Mouse (Mus musculus) ES-E14 (cell line): ENCODE measurements around the gene Unc13b. TPM values are rescaled to one million over a fixed set of nuclear protein-coding genes. Genes with fewer than 3 reads are reported as not detected.

Experiments
- DNase-seq: peaks from one replicate; pipeline ENCODE4 v3.0.0-alpha.2; 2013; ENCODE audit warnings: low read depth, low spot score
- H3K27ac ChIP-seq: 2 replicates; pipeline ENCODE4 v1.5.1; 2012; ENCODE audit warnings: low read depth, mild to moderate bottlenecking, low read length, moderate library complexity, mixed read lengths; ENCODE audit not compliant: poor library complexity, insufficient read depth, severe bottlenecking
- H3K36me3 ChIP-seq: 2 replicates; pipeline ENCODE4 v1.6.1; 2012; ENCODE audit warnings: mild to moderate bottlenecking, low read length, moderate library complexity, mixed read lengths; ENCODE audit not compliant: control insufficient read depth, poor library complexity, insufficient read depth, severe bottlenecking
- H3K4me1 ChIP-seq, 2 experiments: fragments of 150-350 bp in 1 of 2; sonication (generic) in 1 of 2; 2 replicates each; pipeline ENCODE4 v1.6.1; 2012; ENCODE audit warnings: low read length in 2 of 2, mild to moderate bottlenecking in 1 of 2, mixed read lengths in 1 of 2; ENCODE audit not compliant: control insufficient read depth in 2 of 2, insufficient read depth in 2 of 2, poor library complexity in 1 of 2
- H3K4me3 ChIP-seq, 2 experiments: fragments of 150-350 bp in 1 of 2; sonication (generic) in 1 of 2; 2 replicates each; pipeline ENCODE4 v1.5.1; 2012; ENCODE audit warnings: low read length in 2 of 2, low read depth in 1 of 2, mild to moderate bottlenecking in 1 of 2, mixed read lengths in 1 of 2; ENCODE audit not compliant: insufficient read depth in 1 of 2, poor library complexity in 1 of 2, severe bottlenecking in 1 of 2
- H3K9ac ChIP-seq: 2 replicates; pipeline ENCODE4 v1.6.1; 2012; ENCODE audit warnings: low read depth, mild to moderate bottlenecking, low read length, mixed read lengths; ENCODE audit not compliant: poor library complexity, insufficient read depth, severe bottlenecking
- H3K9me3 ChIP-seq: fragments of 150-350 bp; sonication (generic); 2 replicates; pipeline ENCODE4 v1.6.1; 2012; ENCODE audit warnings: low read depth, mild to moderate bottlenecking, low read length; ENCODE audit not compliant: control insufficient read depth, insufficient read depth
- CHD2 ChIP-seq: IDR thresholded peaks from 2 replicates; pipeline ENCODE4 v1.6.1; 2014; ENCODE audit warnings: mild to moderate bottlenecking, low read depth, low read length, inconsistent platforms
- HCFC1 ChIP-seq: IDR thresholded peaks from 2 replicates; pipeline ENCODE4 v1.6.1; 2012; ENCODE audit warnings: low read length, inconsistent platforms, borderline replicate concordance; ENCODE audit not compliant: insufficient read depth
- MAFK ChIP-seq: IDR thresholded peaks from 2 replicates; pipeline ENCODE4 v1.6.1; 2014; ENCODE audit warnings: mild to moderate bottlenecking, low read depth, low read length, inconsistent platforms; ENCODE audit not compliant: insufficient read depth
- ZC3H11A ChIP-seq: IDR thresholded peaks from 2 replicates; pipeline ENCODE4 v1.6.1; 2012; ENCODE audit warnings: low read depth, mild to moderate bottlenecking, inconsistent platforms, low read length, borderline replicate concordance
- ZNF384 ChIP-seq: IDR thresholded peaks from 2 replicates; pipeline ENCODE4 v1.6.1; 2012; ENCODE audit warnings: low read depth, low read length, inconsistent platforms
- in situ Hi-C, 2 experiments: fragments of 600-800 bp; cut with MboI; formaldehyde crosslinking; loops; one replicate each; pipeline ENCODE4 v1.15.1; 2025; ENCODE audit warnings: low sequenced_read_pairs in 2 of 2, inconsistent platforms in 1 of 2; ENCODE audit not compliant: unreplicated experiment in 2 of 2
- total RNA-seq: library from RNA; depleted of rRNA; stranded (reverse); fragments of 300-350 nt; gene quantifications from 2 replicates; pipeline ENCODE4 v1.2.3, GENCODE M21; 2012; rRNA removed

The Unc13b gene
- 13.3 and 19.6 TPM in 2 replicates for total RNA-seq

GRCm38 (mm10) chr4:43058753-43059654 is at the start of gene Unc13b:
TSS of gene Unc13b (plus strand) at chr4:43058953.
- Histone ChIP-seq H3K4me1 (peaks cover 0 to 2% of the 10 kb centered on the region in 2 experiments; a peak in 1 of 4 replicates), H3K27ac (no peak within 1 kb of the TSS), H3K36me3 (no peaks in the 10 kb centered on the region), H3K9ac (peak within 1 kb of the TSS; percentile 79), H3K9me3 (no peaks in the 10 kb centered on the region), H3K4me3 (peak within 1 kb of the TSS; percentile 75 to 97)
- DNase-seq = peak; percentile 90
- TF ChIP-seq ZNF384 = no peak
- no peak for TF ChIP-seq HCFC1
- TF ChIP-seq MAFK = no peak
- no peak for TF ChIP-seq ZC3H11A
- TF ChIP-seq CHD2 = no peak
- in situ Hi-C loops = no loop called here

- H3K27ac ChIP-seq = peak within 1 kb of the TSS; percentile 72
- 0 out of 2 replicates have a peak, but pooled peaks cover 2% of the 10 kb centered on the region for H3K36me3 ChIP-seq
- peak; percentile 71 for DNase-seq
- peak within 1 kb of the TSS; percentile 91 for H3K9ac ChIP-seq
- in situ Hi-C loops = no loop called here
- H3K4me3 ChIP-seq = peak within 1 kb of the TSS; percentile 89 to 95
- TF ChIP-seq ZC3H11A (no peak), ZNF384 (peak; percentile 47; the same call in 1 of the 2 replicates), MAFK (no peak), CHD2 (no peak), HCFC1 (peak; percentile 84)
- peaks cover 0 to 10% of the 10 kb centered on the region in 2 experiments; a peak in 2 of 4 replicates for H3K4me1 ChIP-seq
- no peaks in the 10 kb centered on the region for H3K9me3 ChIP-seq
These were observed 48.4 kb upstream of the Unc13b start, which contains the start of gene Fancg for GRCm38 (mm10) chr4:43010161-43011038. TSS of gene Fancg (minus strand) at chr4:43010506.

GRCm38 (mm10) chr4:43012091-43012490 is 46.7 kb upstream of the Unc13b start:
- H3K4me3 ChIP-seq = no peak overlapping the region
- 0 out of 2 replicates have a peak, but pooled peaks cover 2% of the 10 kb centered on the region for H3K36me3 ChIP-seq
- no peak overlapping the region for H3K27ac ChIP-seq
- DNase-seq = no peak
- in situ Hi-C loops = no loop called here
- TF ChIP-seq ZNF384 = no peak
- TF ChIP-seq CHD2 = no peak
- no peak for TF ChIP-seq MAFK
- no peak for TF ChIP-seq ZC3H11A
- TF ChIP-seq HCFC1 = no peak
- H3K4me1 ChIP-seq = peaks cover 0 to 10% of the 10 kb centered on the region in 2 experiments; a peak in 2 of 4 replicates
- no peaks in the 10 kb centered on the region for H3K9me3 ChIP-seq
- no peak overlapping the region for H3K9ac ChIP-seq

- H3K27ac ChIP-seq = no peak overlapping the region
- TF ChIP-seq HCFC1 (no peak), MAFK (no peak)
- H3K4me3 ChIP-seq = no peak overlapping the region
- no peak overlapping the region for H3K9ac ChIP-seq
- peaks cover 32% of the 10 kb centered on the region for H3K36me3 ChIP-seq
- in situ Hi-C loops = no loop called here
- peaks cover 0 to 11% of the 10 kb centered on the region in 2 experiments; a peak in 3 of 4 replicates for H3K4me1 ChIP-seq
- DNase-seq = no peak
- no peaks in the 10 kb centered on the region for H3K9me3 ChIP-seq
These were observed 40.6 kb upstream of the Unc13b start for GRCm38 (mm10) chr4:43018156-43018555.
